Mouse (Mus musculus): ENCODE measurements around the gene Sox5.

- TF ChIP-seq EP300 (IDR thresholded peaks at IDR 0.05; ENCODE audit: low read depth) (no peak), CTCF (IDR thresholded peaks at IDR 0.05; ENCODE audit: low read depth) (no peak)
Measured at GRCm38 (mm10) chr6:143941291-143941785, 840.4 kb downstream of the Sox5 start.

All from liver, embryonic 14.5 days (tissue).